Comparison of ENCODE assay signal across 8 mouse cellular contexts in genomic region chr8:125067596-125067960, GRCm38 (mm10). TPM values are rescaled to one million over a fixed set of nuclear protein-coding genes. Genes with fewer than 3 reads are reported as not detected.
A peak's percentile ranks its signal among the peaks of the same experiment; 100 is the strongest.
DNase-seq lines count a peak whose midpoint lies in the region; ATAC-seq and TF ChIP-seq lines count a peak whose summit lies in the region.

No protein-coding gene starts in this region.

- no peak for DNase-seq in left cerebral cortex, adult 2 months (ENCODE audit: extremely low spot score in 1 of 2, low spot score in 2 of 2)
- no peak for DNase-seq in left cerebral cortex, adult 8-10 months (ENCODE audit: low spot score in 2 of 2)
- no peak for DNase-seq in hindbrain, embryonic 14.5 days (ENCODE audit: low spot score)
- DNase-seq in limb, embryonic 10.5 days (ENCODE audit: low spot score) = no peak
- peak; percentile 59 for DNase-seq in thymus, postnatal 14 days
- DNase-seq in cerebellum, adult 18-20 months = no peak

- no peak overlapping the region for H3K9ac ChIP-seq in forebrain, embryonic 15.5 days (replicated peaks)
- H3K9ac ChIP-seq in hindbrain, embryonic 14.5 days = no peak overlapping the region

- no peak overlapping the region for H3K4me2 ChIP-seq in forebrain, embryonic 15.5 days (replicated peaks)
- no peak overlapping the region for H3K4me2 ChIP-seq in hindbrain, embryonic 14.5 days (replicated peaks)

- ATAC-seq in forebrain, embryonic 15.5 days (replicated peaks) = no peak
- ATAC-seq in hindbrain, embryonic 14.5 days (ENCODE audit: low FRiP score) = peak; percentile 53; the same call in 1 of the 2 replicates
- ATAC-seq in megakaryocyte-erythroid progenitor cell, adult 5-6 weeks (replicated peaks; ENCODE audit: low FRiP score, low TSS enrichment, poor library complexity, severe bottlenecking) = peak; percentile 54

- no peak for TF ChIP-seq CTCF in left cerebral cortex, adult 2 months (IDR thresholded peaks at IDR 0.05)

- no peaks in the 10 kb centered on the region for H3K27me3 ChIP-seq in forebrain, embryonic 15.5 days
- H3K27me3 ChIP-seq in hindbrain, embryonic 14.5 days (ENCODE audit: control insufficient read depth, insufficient read depth, low read length) = no peaks in the 10 kb centered on the region
- H3K27me3 ChIP-seq in limb, embryonic 10.5 days (ENCODE audit: low read depth, poor library complexity, severe bottlenecking) = no peaks in the 10 kb centered on the region

- no peak overlapping the region for H3K4me3 ChIP-seq in left cerebral cortex, adult 2 months
- no peak overlapping the region for H3K4me3 ChIP-seq in forebrain, embryonic 15.5 days
- H3K4me3 ChIP-seq in hindbrain, embryonic 14.5 days (replicated peaks; ENCODE audit: low read length) = no peak overlapping the region
- no peak overlapping the region for H3K4me3 ChIP-seq in limb, embryonic 10.5 days

- WGBS in forebrain, embryonic 15.5 days = 68% methylated on average over 9 of the region's 9 CpGs
- 59% methylated on average over 9 of the region's 9 CpGs for WGBS in hindbrain, embryonic 14.5 days
- 86% methylated on average over 9 of the region's 9 CpGs for WGBS in limb, embryonic 10.5 days

- H3K9me3 ChIP-seq in forebrain, embryonic 15.5 days = no peaks in the 10 kb centered on the region
- H3K9me3 ChIP-seq in hindbrain, embryonic 14.5 days (ENCODE audit: control insufficient read depth, low read length) = no peaks in the 10 kb centered on the region
- H3K9me3 ChIP-seq in limb, embryonic 10.5 days (replicated peaks) = no peaks in the 10 kb centered on the region

- intact Hi-C loops in left cerebral cortex, adult 2 months (cut with DNase I) = loop anchor here (2.0 to 5.0 kb wide), 2 partner anchors 49 to 505 kb away; no protein-coding TSS in a partner anchor

- H3K4me1 ChIP-seq in forebrain, embryonic 15.5 days = peaks cover 14% of the 10 kb centered on the region; the same call in 1 of the 2 replicates
- H3K4me1 ChIP-seq in hindbrain, embryonic 14.5 days (replicated peaks; ENCODE audit: control insufficient read depth, insufficient read depth, low read length) = peaks cover 9% of the 10 kb centered on the region; the same call in 1 of the 2 replicates
- peaks cover 28% of the 10 kb centered on the region for H3K4me1 ChIP-seq in limb, embryonic 10.5 days

- H3K36me3 ChIP-seq in forebrain, embryonic 15.5 days = no peaks in the 10 kb centered on the region
- no peaks in the 10 kb centered on the region for H3K36me3 ChIP-seq in hindbrain, embryonic 14.5 days (replicated peaks; ENCODE audit: control insufficient read depth, insufficient read depth)
- H3K36me3 ChIP-seq in limb, embryonic 10.5 days = no peaks in the 10 kb centered on the region

- H3K27ac ChIP-seq in left cerebral cortex, adult 2 months = peak overlapping the region; percentile 88
- peak overlapping the region; percentile 67 for H3K27ac ChIP-seq in forebrain, embryonic 15.5 days (replicated peaks)
- H3K27ac ChIP-seq in hindbrain, embryonic 14.5 days = peak overlapping the region; percentile 57; the same call in 1 of the 2 replicates
- peak overlapping the region; percentile 80 for H3K27ac ChIP-seq in limb, embryonic 10.5 days

RNA-seq across cellular contexts. Expression of gene Disc1, which starts 13.6 kb away (rescaled TPM):
- total RNA-seq in left cerebral cortex, adult 2 months (2021) = 1 to 10 TPM; 2.5 to 2.7 TPM
- 1 to 10 TPM; 1.1 to 2.5 (median 1.9) TPM for total RNA-seq in left cerebral cortex, adult 8-10 months (2022)
- polyA plus RNA-seq in forebrain, embryonic 15.5 days (2015; fragmentation: Nextera tagmentation; extraction: Ambion mirVana) = 1.2 TPM in 2 replicates
- 1.1 and 1.8 TPM in 2 replicates for polyA plus RNA-seq in hindbrain, embryonic 14.5 days (2014; fragmentation: Nextera tagmentation; extraction: Ambion mirVana)
- 1.3 and 1.5 TPM in 2 replicates for polyA plus RNA-seq in limb, embryonic 10.5 days (2016; fragmentation: Nextera tagmentation; extraction: Ambion mirVana)
- total RNA-seq in megakaryocyte-erythroid progenitor cell, adult 5-6 weeks (2014; fragmentation: Nextera tagmentation) = not detected in 2 replicates
- total RNA-seq in megakaryocyte-erythroid progenitor cell, adult 5-6 weeks (2017) = 0.69 TPM in 1 of 2 replicates, not detected in the other

RNA-seq across cellular contexts. Expression of gene Tsnax, which starts 54.8 kb away (rescaled TPM):
- 100 to 1,000 TPM; 187 to 200 TPM for total RNA-seq in left cerebral cortex, adult 2 months (2021)
- total RNA-seq in left cerebral cortex, adult 8-10 months (2022) = 100 to 1,000 TPM; 160 to 172 (median 167) TPM
- polyA plus RNA-seq in forebrain, embryonic 15.5 days (2015; fragmentation: Nextera tagmentation; extraction: Ambion mirVana) = 148 and 159 TPM in 2 replicates
- polyA plus RNA-seq in hindbrain, embryonic 14.5 days (2014; fragmentation: Nextera tagmentation; extraction: Ambion mirVana) = 218 and 247 TPM in 2 replicates
- 134 and 141 TPM in 2 replicates for polyA plus RNA-seq in limb, embryonic 10.5 days (2016; fragmentation: Nextera tagmentation; extraction: Ambion mirVana)
- 57.8 and 63.6 TPM in 2 replicates for total RNA-seq in megakaryocyte-erythroid progenitor cell, adult 5-6 weeks (2014; fragmentation: Nextera tagmentation)
- total RNA-seq in megakaryocyte-erythroid progenitor cell, adult 5-6 weeks (2017) = 73.7 and 83.3 TPM in 2 replicates
